Mouse (Mus musculus) liver, adult 2 months (tissue): ENCODE results near the gene Hist1h3g.

Experiments
- CTCF ChIP-seq: fragments of 200-500 bp; IDR thresholded peaks from 2 replicates; pipeline ENCODE4 v1.5.1; 2011; ENCODE audit warnings: low read depth, low read length, control low read depth
- POLR2A ChIP-seq: fragments of 200-500 bp; IDR thresholded peaks from 2 replicates; pipeline ENCODE4 v1.6.1; 2011; ENCODE audit warnings: low read length, control low read depth; ENCODE audit not compliant: insufficient read depth; ENCODE audit errors: extremely low read depth

GRCm38 (mm10) chr13:23584331-23584730, 49.1 kb downstream of the Hist1h3g start:
- TF ChIP-seq CTCF (no peak), POLR2A (no peak)
